Mouse (Mus musculus) testis, adult 2 months (tissue): Measurements from ENCODE around the gene Olfr782.

Source experiments
- CTCF ChIP-seq: fragments of 200-500 bp; IDR thresholded peaks from 2 replicates; pipeline ENCODE4 v1.5.1; 2012; ENCODE audit warnings: low read depth, mild to moderate bottlenecking, inconsistent platforms, low read length, moderate library complexity; ENCODE audit not compliant: control insufficient read depth, insufficient read depth, insufficient replicate concordance
- POLR2A ChIP-seq: fragments of 200-500 bp; IDR thresholded peaks from 2 replicates; pipeline ENCODE4 v1.6.1; 2012; ENCODE audit warnings: low read depth, mild to moderate bottlenecking, inconsistent platforms, low read length, moderate library complexity; ENCODE audit not compliant: control insufficient read depth

DNA sequence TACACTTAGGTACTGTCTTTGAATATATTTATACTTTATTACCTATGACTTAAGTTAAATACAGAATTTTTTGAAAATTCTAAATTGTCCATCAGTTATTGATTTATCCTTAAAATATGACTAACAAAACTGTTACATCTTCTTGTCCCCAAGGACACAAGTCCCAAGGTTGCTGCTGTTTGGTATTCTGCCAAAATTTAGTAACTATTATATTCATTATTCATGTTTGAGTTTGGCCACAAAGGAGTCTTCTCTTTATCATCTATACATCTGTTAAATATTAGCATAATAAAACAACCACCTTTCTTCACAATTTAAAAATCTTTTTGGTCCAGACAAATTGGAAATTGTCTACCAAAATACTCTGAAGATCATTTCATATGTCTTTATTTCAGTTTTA, 20.1 kb upstream of the Olfr782 start, which contains the start of gene Olfr781:
- TF ChIP-seq POLR2A (no peak), CTCF (no peak)
